In genomic region chr3:95434136-95434982, GRCm38 (mm10) we compare ENCODE assay signal across 8 mouse cellular contexts. TPM values are rescaled to one million over a fixed set of nuclear protein-coding genes. Genes with fewer than 3 reads are reported as not detected.
DNase-seq lines count a peak whose midpoint lies in the region; ATAC-seq and TF ChIP-seq lines count a peak whose summit lies in the region.

Arnt (plus strand) TSS chr3:95434388.

- TF ChIP-seq POLR2A in MEL (IDR thresholded peaks at IDR 0.05; ENCODE audit: control insufficient read depth in 1 of 2, insufficient read depth in 1 of 2, low read depth in 1 of 2, low read length in 2 of 2, poor library complexity in 1 of 2) = peak; percentile 85 to 98
- TF ChIP-seq POLR2A in cerebellum, adult 2 months (IDR thresholded peaks at IDR 0.05; ENCODE audit: borderline replicate concordance, insufficient read depth, low read length) = peak; percentile 86

- peak within 1 kb of the TSS; percentile 62 to 81 for H3K4me3 ChIP-seq in MEL (ENCODE audit: control insufficient read depth in 1 of 2, insufficient read depth in 1 of 2, low read depth in 2 of 2, low read length in 2 of 2)
- peak within 1 kb of the TSS; percentile 85 for H3K4me3 ChIP-seq in cerebellum, adult 2 months (replicated peaks; ENCODE audit: insufficient read depth, low read depth, low read length)
- H3K4me3 ChIP-seq in forebrain, postnatal 0 days (ENCODE audit: low read depth, low read length) = peak within 1 kb of the TSS; percentile 89
- H3K4me3 ChIP-seq in lung, embryonic 15.5 days = peak within 1 kb of the TSS; percentile 83

- H3K79me2 ChIP-seq in MEL (ENCODE audit: control insufficient read depth, insufficient read depth, low read length, poor library complexity) = peaks cover 28% of the 10 kb centered on the region

- DNase-seq in MEL (ENCODE audit: low read depth, low spot score) = peak; percentile 100
- DNase-seq in cerebellum, adult 2 months = peak; percentile 90 to 95
- DNase-seq in forebrain, postnatal 0 days = peak; percentile 92
- DNase-seq in heart, postnatal 4 days = peak; percentile 93
- DNase-seq in layer of hippocampus, adult 8-10 months (ENCODE audit: low spot score in 2 of 2) = peak; percentile 88 to 89
- peak; percentile 94 for DNase-seq in ovary, adult 18-20 months (ENCODE audit: low spot score)
- peak; percentile 91 for DNase-seq in thymus, postnatal 0 days (ENCODE audit: low spot score)

- peak within 1 kb of the TSS; percentile 69 for H3K4me2 ChIP-seq in forebrain, postnatal 0 days (ENCODE audit: low read depth)
- H3K4me2 ChIP-seq in lung, embryonic 15.5 days = peak within 1 kb of the TSS; percentile 75

- H3K9ac ChIP-seq in MEL (ENCODE audit: control insufficient read depth, low read depth, low read length, poor library complexity, severe bottlenecking) = peak within 1 kb of the TSS; percentile 81
- peak within 1 kb of the TSS; percentile 87 for H3K9ac ChIP-seq in forebrain, postnatal 0 days
- H3K9ac ChIP-seq in lung, embryonic 15.5 days = peak within 1 kb of the TSS; percentile 89

- under 1% methylated on average over 47 of the region's 47 CpGs for WGBS in cerebellum, adult 2 months
- WGBS in forebrain, postnatal 0 days = 1% methylated on average over 47 of the region's 47 CpGs
- under 1% methylated on average over 47 of the region's 47 CpGs for WGBS in lung, embryonic 15.5 days

- peak; percentile 99 for ATAC-seq in forebrain, postnatal 0 days
- ATAC-seq in lung, embryonic 15.5 days (ENCODE audit: borderline replicate concordance, extremely low read depth, low FRiP score, low TSS enrichment) = peak; percentile 100

- H3K36me3 ChIP-seq in MEL (ENCODE audit: control insufficient read depth in 1 of 2, insufficient read depth in 2 of 2, low read length in 2 of 2) = peaks cover 0 to 21% of the 10 kb centered on the region in 2 experiments; a peak in 2 of 4 replicates
- H3K36me3 ChIP-seq in forebrain, postnatal 0 days (ENCODE audit: insufficient read depth) = 0 out of 2 replicates have a peak, but pooled peaks cover 9% of the 10 kb centered on the region
- peaks cover 10% of the 10 kb centered on the region; the same call in 1 of the 2 replicates for H3K36me3 ChIP-seq in lung, embryonic 15.5 days

- no peak for TF ChIP-seq EP300 in MEL (IDR thresholded peaks at IDR 0.05; ENCODE audit: low read depth in 1 of 2, low read length in 2 of 2)

- H3K4me1 ChIP-seq in MEL (ENCODE audit: control insufficient read depth in 1 of 2, insufficient read depth in 2 of 2, low read length in 2 of 2) = peaks cover 5 to 11% of the 10 kb centered on the region in 2 experiments; a peak in 3 of 4 replicates
- peaks cover 3% of the 10 kb centered on the region; the same call in 1 of the 2 replicates for H3K4me1 ChIP-seq in cerebellum, adult 2 months (ENCODE audit: control insufficient read depth, insufficient read depth, low read length)
- peaks cover 14% of the 10 kb centered on the region for H3K4me1 ChIP-seq in forebrain, postnatal 0 days (ENCODE audit: insufficient read depth)
- peaks cover 17% of the 10 kb centered on the region for H3K4me1 ChIP-seq in lung, embryonic 15.5 days

- peak within 1 kb of the TSS; percentile 63 for H3K27ac ChIP-seq in MEL (ENCODE audit: control insufficient read depth, low read depth, low read length)
- peak within 1 kb of the TSS; percentile 42 for H3K27ac ChIP-seq in cerebellum, adult 2 months (ENCODE audit: insufficient read depth, low read length)
- peak within 1 kb of the TSS; percentile 80 for H3K27ac ChIP-seq in forebrain, postnatal 0 days (ENCODE audit: low read depth, low read length)
- peak within 1 kb of the TSS; percentile 88 for H3K27ac ChIP-seq in lung, embryonic 15.5 days

- H3K9me3 ChIP-seq in MEL (replicated peaks; ENCODE audit: insufficient read depth, low read length) = no peaks in the 10 kb centered on the region
- no peaks in the 10 kb centered on the region for H3K9me3 ChIP-seq in forebrain, postnatal 0 days (ENCODE audit: low read length)
- no peaks in the 10 kb centered on the region for H3K9me3 ChIP-seq in lung, embryonic 15.5 days

- H3K27me3 ChIP-seq in MEL (ENCODE audit: control insufficient read depth in 1 of 2, insufficient read depth in 2 of 2, low read length in 2 of 2) = no peaks in the 10 kb centered on the region
- no peaks in the 10 kb centered on the region for H3K27me3 ChIP-seq in cerebellum, adult 2 months (ENCODE audit: control insufficient read depth, insufficient read depth, low read length)
- no peaks in the 10 kb centered on the region for H3K27me3 ChIP-seq in forebrain, postnatal 0 days (ENCODE audit: insufficient read depth, low read length)
- H3K27me3 ChIP-seq in lung, embryonic 15.5 days = no peaks in the 10 kb centered on the region

- TF ChIP-seq RAD21 in MEL (IDR thresholded peaks at IDR 0.05; ENCODE audit: low read depth, low read length) = no peak

- TF ChIP-seq CTCF in MEL (IDR thresholded peaks at IDR 0.05 in 2 of 3, conservative IDR thresholded peaks at IDR 0.05 in 1 of 3; ENCODE audit: control insufficient read depth in 1 of 3, insufficient read depth in 1 of 3, low read depth in 2 of 3, low read length in 3 of 3, poor library complexity in 1 of 3, severe bottlenecking in 1 of 3) = peak in 1 of 3 experiments; percentile 15; a peak in 1 of 6 replicates
- TF ChIP-seq CTCF in cerebellum, adult 2 months (IDR thresholded peaks at IDR 0.05; ENCODE audit: borderline replicate concordance, insufficient read depth, low read depth, low read length) = no peak
- no peak for TF ChIP-seq CTCF in forebrain, postnatal 0 days (IDR thresholded peaks at IDR 0.05; ENCODE audit: low read depth)

TF ChIP-seq in MEL, 35 proteins besides CTCF, POLR2A, EP300 and RAD21:
- TF ChIP-seq TBP (IDR thresholded peaks at IDR 0.05; ENCODE audit: low read depth, low read length) = peak; percentile 81
- TF ChIP-seq TCF12 (IDR thresholded peaks at IDR 0.05; ENCODE audit: low read depth, low read length) = no peak
- TF ChIP-seq BHLHE40 (IDR thresholded peaks at IDR 0.05; ENCODE audit: borderline replicate concordance, low read depth, low read length) = no peak
- no peak for TF ChIP-seq UBTF (IDR thresholded peaks at IDR 0.05; ENCODE audit: borderline replicate concordance, insufficient read depth, low read depth, low read length)
- TF ChIP-seq TAL1 (IDR thresholded peaks at IDR 0.05; ENCODE audit: low read length) = peak; percentile 9; the same call in 1 of the 2 replicates
- TF ChIP-seq SMC3 (IDR thresholded peaks at IDR 0.05; ENCODE audit: low read depth, low read length) = no peak
- peak; percentile 71; the same call in 1 of the 2 replicates for TF ChIP-seq POLR2AphosphoS5 (IDR thresholded peaks at IDR 0.05; ENCODE audit: borderline replicate concordance, low read depth, low read length)
- TF ChIP-seq SIN3A (IDR thresholded peaks at IDR 0.05; ENCODE audit: low read length) = no peak

RNA-seq across cellular contexts. Expression of gene Arnt, which starts in this region (rescaled TPM):
- total RNA-seq in MEL (2012; rRNA removed) = 16.4 and 22.2 TPM in 2 replicates
- polyA plus RNA-seq in MEL (2012; ENCODE audit: insufficient read depth in 1 of 2, insufficient read length in 2 of 2, low read depth in 1 of 2, low replicate concordance in 2 of 2, missing spikeins in 1 of 2) = 10 to 100 TPM; 62.4 to 90.7 TPM
- polyA plus RNA-seq in cerebellum, adult 2 months (2012; rRNA removed) = 56.3 and 61.5 TPM in 2 replicates
- 14.2 and 14.7 TPM in 2 replicates for total RNA-seq in forebrain, postnatal 0 days (2014; rRNA removed)
- 4.0 and 7.8 TPM in 2 replicates for polyA plus RNA-seq in forebrain, postnatal 0 days (2015; fragmentation: Nextera tagmentation; extraction: Ambion mirVana)
- 10 to 100 TPM; 55.9 to 57.4 TPM for total RNA-seq in heart, postnatal 4 days (2021)
- 10 to 100 TPM; 35.5 to 53.5 (median 44.7) TPM for total RNA-seq in layer of hippocampus, adult 8-10 months (2022)
- 48.0 and 48.5 TPM in 2 replicates for polyA plus RNA-seq in lung, embryonic 15.5 days (2015; fragmentation: Nextera tagmentation; extraction: Ambion mirVana)
- polyA plus RNA-seq in thymus, postnatal 0 days (2015; fragmentation: Nextera tagmentation; extraction: Ambion mirVana) = 19.7 and 20.2 TPM in 2 replicates

Comparison
In these comparisons a context has a peak if more than half of its experiments do, and no peak if none do; other contexts are left out.
1. Peak in every context shown above with its lines: DNase-seq, ATAC-seq, H3K4me3 ChIP-seq and H3K27ac ChIP-seq.